Mouse (Mus musculus) monocyte, adult 2 months (primary cell): ENCODE data around the gene Brip1.
"Not testable (repeated sequence)": the region's sequence is repeated elsewhere in the genome, so short reads cannot be mapped to it uniquely, and the experiment has no call there.

Experiments used
- DNase-seq, 2 experiments: peaks; one replicate each; pipeline ENCODE4 v3.0.0; 2022; ENCODE audit warnings: low spot score in 2 of 2, low read depth in 1 of 2

Gene Brip1

DNA sequence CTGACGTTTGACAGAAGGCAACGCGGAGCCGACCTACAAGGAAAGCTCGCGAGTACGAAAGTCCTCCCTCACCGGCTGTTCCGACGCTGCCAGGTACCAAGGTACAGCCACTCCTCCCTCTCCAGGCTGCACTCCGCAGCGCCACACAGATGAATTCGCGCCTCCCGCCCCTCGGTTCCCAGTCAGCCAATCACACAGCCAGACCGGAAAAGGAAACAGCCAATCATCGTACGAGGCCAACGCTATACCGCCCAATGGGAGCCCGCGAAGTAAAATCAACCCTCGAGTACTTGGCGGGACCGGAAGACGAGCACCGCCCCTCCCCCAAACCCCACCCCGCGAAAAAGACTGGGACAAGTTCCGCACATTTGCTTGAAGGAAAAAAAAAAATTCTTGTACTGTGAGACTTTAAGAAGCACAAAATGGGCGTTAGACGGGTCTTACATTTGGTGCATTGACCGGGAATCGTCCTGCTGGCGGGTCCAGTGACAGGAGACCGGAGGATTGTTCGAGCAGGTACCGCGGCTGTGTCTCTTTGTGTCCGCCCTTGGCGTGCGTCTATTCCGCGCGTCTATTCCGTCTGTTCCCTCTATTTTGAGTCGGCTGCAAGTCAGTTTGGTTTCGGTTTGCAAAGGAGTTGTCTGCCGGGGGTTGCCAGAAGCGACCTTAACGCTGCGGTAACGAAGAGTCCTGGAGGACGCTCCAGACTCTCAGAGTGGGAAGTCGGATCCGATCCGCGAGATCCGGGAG, at the start of gene Brip1:
Gene Brip1 (minus strand): TSS at position 157 of the 750 bp plus-strand sequence.
- peak; percentile 73 to 78 for DNase-seq

DNA sequence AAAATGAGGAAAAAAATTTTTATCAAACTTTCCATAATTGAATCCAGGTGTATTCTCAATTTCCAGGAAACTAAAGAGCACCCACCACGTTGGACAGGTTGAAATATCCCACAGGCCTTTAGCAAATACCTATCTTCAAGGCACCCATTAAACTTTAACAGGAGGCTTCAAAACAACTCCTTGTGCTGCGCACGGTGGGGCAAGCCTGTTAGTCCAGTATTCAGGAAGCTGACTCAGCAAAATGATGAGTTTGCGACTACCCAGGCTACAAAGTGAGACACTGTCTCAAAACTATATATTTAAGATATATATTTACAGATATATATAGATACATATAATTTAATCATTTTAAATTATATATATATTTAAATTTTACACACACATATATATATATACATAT, 31.5 kb upstream of the Brip1 start:
- DNase-seq, result no peak

DNA sequence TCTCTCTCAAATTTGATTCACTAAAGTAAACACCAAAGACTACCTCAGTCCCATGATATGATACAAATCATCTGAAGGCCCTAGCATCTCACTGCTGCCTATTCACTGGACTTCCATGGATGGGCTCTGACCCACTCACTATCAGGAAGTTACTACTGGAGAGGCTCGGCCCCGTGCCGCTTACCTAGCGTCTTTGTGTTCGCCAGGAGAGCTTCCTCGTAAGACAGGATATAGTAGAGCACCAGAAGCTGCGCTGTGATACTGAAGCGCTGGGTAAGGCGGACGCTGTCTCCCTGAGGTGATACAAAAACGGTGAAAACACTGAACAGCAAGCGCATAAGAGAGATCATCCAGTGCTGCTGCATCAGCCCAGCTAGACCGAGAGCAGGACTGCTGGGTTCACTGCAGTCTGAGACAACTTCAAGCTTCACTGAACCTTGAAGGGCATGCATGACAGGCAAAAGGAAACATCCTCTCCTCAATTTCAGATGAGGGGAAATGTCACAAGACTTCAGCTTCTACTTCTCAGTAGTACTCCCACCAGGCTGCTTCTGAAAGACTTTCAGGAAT, 30.9 kb upstream of the Brip1 start:
- DNase-seq, result no peak

DNA sequence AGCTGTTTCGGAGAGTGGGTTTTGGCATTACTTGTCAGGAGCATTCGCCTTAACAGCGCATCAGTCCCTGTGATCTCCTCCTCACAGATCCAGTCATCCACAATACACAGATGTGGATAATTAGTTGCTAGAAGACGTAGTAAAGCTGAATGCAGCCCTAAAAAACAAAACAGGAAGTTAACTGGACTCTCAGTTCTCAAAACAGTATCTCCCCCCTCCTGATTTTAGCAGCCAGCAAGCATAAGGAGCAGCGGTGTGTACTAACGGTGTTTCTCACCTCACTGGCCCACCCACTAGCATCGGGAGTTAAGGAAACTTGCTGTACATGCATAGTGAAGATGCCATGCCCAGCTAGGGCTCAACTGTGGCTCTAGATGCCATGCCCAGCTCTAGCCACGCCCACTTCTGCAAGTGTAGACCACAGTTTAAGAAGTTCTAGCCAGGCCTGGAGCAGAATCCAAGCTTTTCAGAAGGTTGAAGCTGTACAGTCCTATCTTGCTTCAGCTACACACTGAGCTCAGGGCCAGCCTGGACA, 25.7 kb upstream of the Brip1 start:
- DNase-seq, result no peak

DNA sequence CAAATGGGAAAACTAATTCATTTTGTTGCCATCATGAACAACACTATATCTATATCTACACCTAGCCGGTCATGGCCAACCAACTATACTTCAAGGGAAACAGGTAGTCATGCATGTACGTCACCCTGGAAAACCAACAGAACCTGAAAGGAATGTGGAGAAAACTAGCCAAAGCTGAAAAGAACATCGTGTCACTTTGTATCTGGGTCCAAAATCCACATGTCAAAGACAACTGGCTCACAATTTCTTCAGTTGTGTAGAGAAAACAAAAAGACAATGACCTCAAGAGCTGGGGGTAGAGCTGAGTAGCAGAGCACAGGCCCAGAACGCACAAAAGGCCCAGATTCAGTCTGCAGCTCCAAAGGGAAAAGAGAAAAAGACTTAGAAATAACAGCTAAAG, 24.8 kb upstream of the Brip1 start:
- no peak for DNase-seq

DNA sequence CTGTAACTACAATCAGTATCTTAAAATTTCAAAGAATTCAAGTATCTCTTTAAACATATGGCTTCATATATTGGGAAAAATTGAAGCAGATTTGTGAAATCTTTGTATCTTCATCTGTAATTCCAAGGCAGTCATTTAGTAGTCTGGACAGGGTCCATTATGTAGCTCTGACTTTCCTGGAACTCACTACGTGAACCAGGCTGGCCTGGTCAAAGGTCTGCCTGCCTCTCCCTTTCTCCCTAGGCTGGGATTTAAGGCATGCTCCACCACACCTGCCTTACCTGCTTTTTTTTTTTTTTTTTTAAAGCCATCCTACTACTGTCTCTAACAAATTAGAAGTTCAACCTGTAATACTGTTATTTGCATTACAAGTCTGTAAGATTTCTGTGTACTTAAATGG, 10.8 kb upstream of the Brip1 start:
- no peak for DNase-seq

DNA sequence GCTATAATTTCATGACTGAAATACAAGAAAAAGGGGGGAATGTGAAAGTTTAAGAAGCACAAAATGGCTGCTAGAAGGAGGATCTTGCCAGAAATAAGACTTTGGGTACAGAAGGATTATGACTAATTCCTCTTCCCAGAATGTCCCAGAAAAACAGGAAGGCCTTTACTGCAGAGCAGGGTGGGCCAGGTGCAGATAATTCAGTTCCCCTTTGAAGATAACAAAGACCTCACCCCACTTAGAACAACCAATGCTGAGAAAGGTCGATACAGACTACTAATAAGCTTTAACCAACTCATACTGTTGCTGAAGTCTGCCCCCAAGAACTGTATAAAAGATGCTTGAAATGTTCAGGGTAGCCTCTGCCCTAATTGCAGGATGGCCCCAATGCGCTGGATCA, 8.1 kb upstream of the Brip1 start:
- no peak for DNase-seq

DNA sequence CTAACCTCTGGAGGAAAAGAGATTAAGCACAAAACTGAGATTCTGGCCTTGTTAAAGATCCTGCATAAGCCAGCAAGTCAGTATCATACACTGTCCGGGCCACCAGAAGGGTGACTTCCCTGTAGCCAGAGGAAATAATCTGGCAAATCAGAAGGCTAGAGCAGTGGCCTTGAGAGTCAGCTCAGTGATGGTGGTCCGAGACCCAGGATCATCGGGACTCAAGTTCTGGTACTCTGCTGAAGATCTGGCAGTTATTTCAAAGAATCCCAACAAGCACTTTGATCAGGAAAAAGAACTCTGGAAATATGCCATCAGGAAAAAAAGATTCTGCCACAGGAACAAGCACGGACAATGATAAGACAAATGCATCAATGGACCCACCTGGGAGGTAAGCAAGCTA, 4.9 kb upstream of the Brip1 start:
- DNase-seq, result no peak

DNA sequence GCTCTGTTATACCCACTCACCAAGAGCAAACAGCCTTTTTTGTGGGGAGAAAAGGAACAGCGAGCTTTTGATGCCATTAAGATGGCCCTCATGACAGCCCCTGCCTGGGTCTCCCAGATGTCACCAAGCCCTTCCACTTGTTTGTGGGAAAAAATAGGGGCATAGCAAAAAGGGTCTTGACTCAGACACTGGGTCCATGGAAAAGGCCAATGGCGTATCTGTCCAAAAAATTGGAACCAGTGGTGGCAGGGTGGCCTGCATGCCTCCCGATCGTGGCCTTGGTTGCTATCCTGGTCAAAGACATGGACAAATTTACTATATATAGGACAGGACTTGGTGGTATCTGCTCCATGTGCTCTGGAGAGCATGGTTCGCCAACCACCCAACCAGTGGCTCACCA, 4.0 kb upstream of the Brip1 start:
- DNase-seq, result no peak

DNA sequence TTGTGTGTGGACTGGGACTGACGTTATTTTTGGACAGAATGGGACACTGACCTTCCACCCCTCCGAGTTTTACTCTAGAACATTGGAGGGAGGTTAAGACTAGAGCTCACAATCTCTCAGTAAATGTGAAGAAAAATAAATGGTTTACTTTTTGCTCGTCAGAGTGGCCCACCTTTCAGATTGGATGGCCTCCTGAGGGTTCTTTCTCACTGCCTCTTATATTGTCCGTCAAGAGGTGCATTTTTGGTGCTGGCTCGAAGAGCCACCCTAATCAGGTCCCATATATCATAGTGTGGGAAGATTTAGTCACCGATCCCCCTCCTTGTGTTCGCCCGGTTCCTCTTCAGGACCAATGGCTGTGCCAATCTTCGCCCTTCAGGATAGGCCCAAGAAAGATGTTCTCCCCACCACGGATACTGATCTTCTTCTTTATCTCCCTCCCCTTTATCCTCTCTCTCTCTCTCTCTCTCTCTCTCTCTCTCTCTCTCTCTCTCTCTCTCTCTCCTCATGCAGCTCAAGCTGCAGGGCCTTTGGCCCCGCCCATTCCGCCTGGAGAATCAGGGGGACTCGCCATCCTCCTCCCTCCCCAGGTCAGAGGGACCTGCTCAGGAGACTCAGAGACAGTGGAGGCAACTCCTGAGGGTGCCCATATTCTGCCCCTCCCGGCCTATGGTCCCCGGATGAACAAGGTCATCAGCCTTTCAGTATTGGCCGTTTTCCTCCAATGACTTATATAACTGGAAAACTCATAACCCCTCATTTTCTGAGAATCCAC, 1.1 kb upstream of the Brip1 start:
- no peak for DNase-seq

DNA sequence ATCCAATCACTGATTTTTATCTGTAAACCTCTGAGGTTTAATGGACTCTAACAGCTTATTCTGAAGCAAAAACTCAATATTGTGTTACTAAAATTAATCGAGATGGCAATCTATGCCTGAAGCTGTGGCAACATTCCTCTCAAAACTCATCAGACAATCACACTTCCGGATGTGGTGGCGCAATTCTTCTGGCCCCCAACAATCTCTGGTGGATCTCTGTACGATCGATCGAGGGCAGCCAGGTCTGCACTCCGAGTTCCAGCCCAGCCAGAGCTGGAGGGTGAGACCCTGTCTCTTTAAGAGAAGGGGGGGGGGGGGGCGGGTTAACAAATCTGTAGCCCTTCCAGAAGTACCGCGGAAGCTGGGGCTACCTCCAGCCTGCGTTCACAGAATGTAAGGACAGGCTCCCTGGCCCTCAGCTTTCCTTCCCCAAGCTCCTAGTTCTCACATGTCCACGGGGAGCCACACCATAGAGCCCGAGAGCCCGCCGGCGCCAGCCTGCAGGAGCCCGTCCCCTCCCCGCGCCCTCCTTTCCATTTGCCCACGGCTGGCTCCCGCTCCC, 452 bp downstream of the Brip1 start:
- peak in 1 of 2 experiments; percentile 10 for DNase-seq

DNA sequence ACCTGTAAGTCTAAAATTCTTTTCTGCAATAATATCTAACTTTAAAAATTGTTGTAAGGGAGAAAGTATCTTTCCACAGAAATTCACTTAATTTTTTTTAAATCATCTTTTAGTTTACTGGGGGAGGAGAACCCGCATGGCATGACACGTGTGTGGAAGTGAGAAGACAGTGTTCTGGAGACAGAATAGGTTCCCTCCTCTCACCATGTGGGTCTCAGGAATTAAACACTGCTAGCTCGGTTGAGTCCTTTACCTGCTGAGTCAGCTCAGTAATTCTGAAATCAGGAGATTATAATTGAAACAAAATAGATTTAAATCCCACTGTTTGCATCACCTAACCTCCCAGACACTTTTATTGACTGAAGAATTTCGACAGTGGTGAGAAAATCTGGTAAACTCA, 1.3 kb downstream of the Brip1 start:
- DNase-seq, result no peak

DNA sequence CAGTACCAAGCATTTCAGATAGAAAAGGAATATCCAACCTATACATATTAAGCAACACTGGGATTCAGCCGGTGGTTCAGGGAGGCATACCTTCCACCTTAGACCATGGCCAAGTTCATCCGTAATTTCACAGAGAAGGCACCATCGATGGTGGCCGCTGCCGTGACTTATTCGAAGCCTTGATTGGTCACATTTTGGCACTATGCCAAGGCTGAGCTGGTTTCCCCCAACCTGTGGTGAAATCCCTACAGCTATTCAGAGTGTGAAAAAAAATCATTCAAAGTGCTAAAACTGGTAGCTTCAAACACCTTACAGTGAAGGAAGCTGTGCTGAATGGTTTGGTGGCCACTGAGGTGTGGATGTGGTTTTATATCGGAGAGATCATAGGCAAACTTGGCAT, 15.8 kb downstream of the Brip1 start:
- not testable (repeated sequence) for DNase-seq

DNA sequence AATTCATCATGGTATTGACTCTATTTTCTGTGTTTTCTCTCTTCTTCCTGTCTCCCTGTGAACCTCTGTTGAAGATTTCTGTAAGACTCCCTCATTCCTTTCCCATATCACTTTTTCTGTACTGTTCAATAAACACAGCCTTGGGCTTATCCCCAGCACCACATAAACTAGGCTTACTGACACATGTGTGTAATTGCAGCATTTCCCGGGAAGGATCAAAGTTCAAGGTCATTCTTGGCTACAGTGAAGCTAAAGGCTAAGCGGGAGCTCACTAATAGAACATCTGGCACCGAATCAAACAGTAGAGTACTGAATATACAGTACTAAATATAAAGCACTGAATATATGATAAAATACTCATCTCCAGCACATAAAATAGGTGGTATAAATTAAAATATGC, 25.2 kb downstream of the Brip1 start:
- no peak for DNase-seq

DNA sequence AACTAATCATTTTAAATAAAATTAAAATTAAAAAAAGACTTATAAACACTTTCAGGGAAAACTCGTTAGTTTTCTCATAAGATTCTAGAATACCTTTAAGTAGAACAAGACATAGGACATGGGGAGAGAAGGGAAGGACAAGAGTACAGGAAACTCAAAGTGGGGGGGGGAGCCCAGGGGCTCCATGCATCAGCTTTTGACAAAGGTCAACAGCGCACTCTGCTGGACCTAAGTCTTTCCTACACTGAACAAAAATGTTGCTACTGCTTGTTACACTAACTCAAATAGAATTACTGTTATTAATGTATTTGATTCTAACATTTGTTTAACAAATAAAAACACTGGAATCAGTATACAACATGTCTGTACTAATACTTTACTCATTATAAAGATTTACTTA, 26.8 kb downstream of the Brip1 start:
- DNase-seq, result no peak

DNA sequence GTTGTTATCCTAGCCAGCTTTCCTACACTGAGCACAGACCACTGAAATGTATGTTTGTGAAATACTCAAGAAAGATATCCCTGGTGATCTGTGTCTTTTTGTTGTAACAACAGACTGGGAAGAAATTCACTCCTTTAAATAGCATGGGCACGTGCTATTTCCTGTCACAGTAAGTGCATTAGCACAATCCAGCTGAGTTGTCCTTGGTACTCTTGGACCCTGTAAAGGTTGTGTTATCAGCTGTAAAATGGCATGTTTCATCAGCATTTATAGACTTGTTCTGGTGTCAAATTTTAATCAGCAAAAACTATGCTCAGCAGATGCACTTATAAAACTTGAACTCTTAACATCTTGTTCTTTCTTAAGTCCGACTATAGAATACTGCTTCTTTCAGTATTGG, 30.2 kb downstream of the Brip1 start:
- no peak for DNase-seq

DNA sequence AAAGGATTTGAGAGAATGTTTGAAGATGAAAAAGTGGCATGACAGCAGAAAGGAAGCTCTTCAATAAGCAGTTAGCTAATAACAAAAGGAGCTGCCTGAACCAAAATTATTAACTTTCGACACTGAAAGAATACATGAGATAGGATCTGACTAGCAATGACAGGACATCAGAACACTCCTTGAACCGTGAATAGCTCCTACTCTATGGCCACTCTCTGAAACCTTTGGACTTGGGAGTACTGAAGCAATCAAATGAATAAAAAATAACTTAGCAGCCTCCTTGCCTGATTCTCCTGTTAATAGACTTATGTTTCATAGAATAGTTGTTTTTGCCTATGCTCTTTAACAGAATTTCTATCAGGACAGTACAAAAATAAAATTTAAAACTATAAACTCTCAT, 40.7 kb downstream of the Brip1 start:
- no peak for DNase-seq

DNA sequence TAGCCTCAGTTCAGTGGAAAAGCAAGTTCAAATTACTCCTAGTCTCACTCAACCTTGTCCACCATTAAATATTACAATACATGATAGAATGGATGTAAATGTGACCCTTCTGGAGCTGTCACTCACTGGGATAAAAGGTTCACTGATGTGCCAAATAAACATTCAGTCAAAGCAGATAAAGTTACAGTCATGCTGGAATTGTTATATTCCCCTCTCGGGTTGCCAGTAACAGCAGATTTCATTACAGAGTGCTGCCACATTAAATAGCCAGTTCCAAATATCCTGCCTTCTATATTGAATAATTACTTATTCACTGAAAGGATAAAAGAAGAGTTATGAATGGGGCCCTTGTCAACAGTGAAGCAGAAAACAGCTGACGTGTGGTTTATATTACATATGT, 42.0 kb downstream of the Brip1 start:
- DNase-seq, result no peak

DNA sequence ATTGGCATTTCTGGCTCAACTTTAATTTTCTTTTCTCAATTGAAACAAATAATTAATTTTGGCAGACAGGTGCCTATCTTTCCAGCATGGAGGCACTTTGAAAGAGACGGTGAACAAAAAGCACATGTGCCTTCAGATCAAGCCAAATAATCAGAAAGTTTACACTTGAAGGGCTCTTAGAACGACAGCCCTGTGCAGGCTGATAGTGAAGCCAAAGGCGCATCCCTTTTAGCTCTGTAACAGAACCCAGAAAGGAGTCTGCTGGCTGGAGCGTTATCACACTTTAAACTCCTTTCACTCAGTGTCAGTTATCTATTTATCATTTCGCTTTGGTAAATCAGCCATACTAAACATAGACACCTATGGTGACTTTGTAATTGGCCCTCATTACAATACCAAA, 45.4 kb downstream of the Brip1 start:
- DNase-seq, result no peak

DNA sequence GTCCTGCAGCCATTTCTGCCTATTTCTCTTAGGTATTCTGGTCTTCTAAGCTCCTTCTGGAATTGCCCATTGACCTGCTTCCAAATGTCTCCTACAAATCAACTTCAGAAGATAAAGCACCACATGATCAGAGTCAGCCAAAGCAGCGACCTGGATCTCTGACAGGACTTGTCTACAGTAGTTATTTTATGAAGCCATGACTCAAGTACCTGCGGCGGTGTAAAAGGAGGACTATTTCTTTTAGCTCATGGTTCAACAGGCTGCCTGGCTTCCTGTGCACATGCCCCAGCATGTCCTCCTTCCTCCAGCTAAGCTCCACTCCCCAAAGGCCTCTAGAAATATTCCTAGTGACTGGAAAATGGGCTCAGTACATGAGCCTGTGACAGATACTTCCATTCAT, 69.7 kb downstream of the Brip1 start:
- no peak for DNase-seq

DNA sequence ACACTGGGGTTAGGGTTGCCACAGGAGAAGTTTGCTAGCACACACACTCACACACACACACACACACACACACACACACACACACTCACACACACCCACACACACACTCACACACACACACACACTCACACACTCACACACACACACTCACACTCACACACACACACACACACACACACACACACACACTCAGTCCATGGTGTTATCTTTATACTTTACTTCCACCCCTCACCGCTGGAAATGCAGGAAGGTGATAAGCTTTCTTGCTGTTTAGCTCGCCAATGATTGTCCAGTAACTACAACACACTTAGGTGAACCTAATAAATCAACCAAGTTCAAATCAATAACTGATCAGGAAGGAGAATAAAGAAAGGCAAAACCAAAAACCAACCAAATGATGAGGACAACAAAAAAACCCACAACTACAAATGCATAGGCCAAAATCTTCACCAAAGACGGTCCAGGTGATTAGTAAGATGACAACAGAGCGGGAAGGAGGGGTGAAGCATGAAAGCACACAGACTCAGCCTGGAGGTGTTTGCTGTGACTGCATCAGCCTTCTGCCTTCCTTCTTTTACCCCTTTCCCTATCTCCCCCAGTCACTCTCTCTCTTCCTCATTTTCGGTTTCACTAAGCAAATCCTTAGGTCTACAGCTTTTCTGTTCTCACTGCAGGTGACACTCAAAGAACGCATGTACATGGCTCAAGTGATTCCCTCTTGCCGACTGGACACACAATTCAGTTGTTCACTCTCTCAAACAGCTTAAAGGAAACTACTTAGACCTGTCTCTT, 83.7 kb downstream of the Brip1 start:
- no peak for DNase-seq
